ENCODE assay signal across 37 mouse cellular contexts in genomic region chr14:69464465-69464864, GRCm38 (mm10). TPM values are rescaled to one million over a fixed set of nuclear protein-coding genes. Genes with fewer than 3 reads are reported as not detected.
"Had no signal": no experiment of that assay in that cellular context is flagged by ENCODE, and none has a peak within 500 bp of the region (broad histone marks: within the 10 kb centered on the region; RNA-seq: fewer than 3 reads in every experiment).

No protein-coding gene starts in this region.

RNA-seq across cellular contexts. Expression of gene Gm16867, which starts 38.7 kb away (rescaled TPM):
- total RNA-seq: liver, adult 2 months; midbrain, postnatal 0 days had no signal
- polyA plus RNA-seq: limb, embryonic 10.5 days; limb, embryonic 11.5 days; limb, embryonic 12.5 days; limb, embryonic 14.5 days; liver, embryonic 11.5 days; liver, embryonic 13.5 days; liver, postnatal 0 days; lung, embryonic 14.5 days; lung, embryonic 15.5 days; lung, embryonic 16.5 days; lung, postnatal 0 days; midbrain, embryonic 10.5 days; midbrain, embryonic 11.5 days; midbrain, embryonic 12.5 days; midbrain, embryonic 13.5 days; midbrain, embryonic 14.5 days; midbrain, embryonic 15.5 days; midbrain, embryonic 16.5 days; midbrain, postnatal 0 days; myocyte; neural tube, embryonic 11.5 days; neural tube, embryonic 12.5 days had no signal

RNA-seq across cellular contexts. Expression of gene Gm27179, which starts 47.9 kb away (rescaled TPM):
- total RNA-seq: left cerebral cortex, postnatal 14 days; left cerebral cortex, postnatal 25 days; left cerebral cortex, postnatal 36 days; left cerebral cortex, postnatal 4 days; liver, adult 2 months; megakaryocyte progenitor cell, adult 5-6 weeks; megakaryocyte, adult 5-6 weeks; megakaryocyte-erythroid progenitor cell, adult 5-6 weeks; midbrain, postnatal 0 days; monocyte, adult 5-6 weeks had no signal
- polyA plus RNA-seq: limb, embryonic 10.5 days; limb, embryonic 11.5 days; limb, embryonic 12.5 days; limb, embryonic 13.5 days; limb, embryonic 14.5 days; liver, adult 2 months; liver, embryonic 11.5 days; liver, embryonic 12.5 days; liver, embryonic 13.5 days; liver, embryonic 14.5 days; liver, embryonic 15.5 days; liver, embryonic 16.5 days; liver, postnatal 0 days; lung, embryonic 14.5 days; lung, embryonic 15.5 days; lung, embryonic 16.5 days; lung, postnatal 0 days; macrophage; midbrain, embryonic 10.5 days; midbrain, embryonic 11.5 days; midbrain, embryonic 12.5 days; midbrain, embryonic 13.5 days; midbrain, embryonic 14.5 days; midbrain, embryonic 15.5 days; midbrain, embryonic 16.5 days; midbrain, postnatal 0 days; myocyte; neural tube, embryonic 11.5 days; neural tube, embryonic 12.5 days had no signal
